Mouse (Mus musculus) cerebellum, adult 2 months (tissue): ENCODE results near the gene Speer4d.
"Not testable (repeated sequence)": the region's sequence is repeated elsewhere in the genome, so short reads cannot be mapped to it uniquely, and the experiment has no call there.

Source experiments
- CTCF ChIP-seq: fragments of 200-500 bp; IDR thresholded peaks from 2 replicates; pipeline ENCODE4 v1.5.1; 2011; ENCODE audit warnings: low read depth, mild to moderate bottlenecking, control low read depth, low read length, moderate library complexity, borderline replicate concordance; ENCODE audit not compliant: insufficient read depth
- POLR2A ChIP-seq: fragments of 200-500 bp; IDR thresholded peaks from 2 replicates; pipeline ENCODE4 v1.6.1; 2011; ENCODE audit warnings: low read length, control low read depth, borderline replicate concordance; ENCODE audit not compliant: insufficient read depth

DNA sequence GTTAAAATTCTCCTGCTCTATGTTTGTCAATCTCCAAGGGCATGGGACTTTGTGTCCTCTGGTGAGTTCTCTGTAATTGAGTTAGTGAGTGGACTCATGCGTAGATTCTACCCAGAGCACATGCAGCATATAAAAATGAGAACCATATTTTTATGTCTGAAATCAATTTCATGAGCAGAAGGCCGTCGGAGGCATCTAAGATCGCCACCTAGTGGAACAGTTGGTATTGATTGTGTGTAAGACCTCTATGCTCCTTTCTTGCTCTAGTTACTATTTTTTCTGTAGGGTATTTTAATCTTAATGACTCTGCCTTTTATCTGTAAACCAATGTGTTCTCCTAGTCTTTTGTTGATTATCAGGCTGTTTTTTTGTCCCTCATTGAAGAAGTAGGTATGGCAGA, 18.5 kb upstream of the Speer4d start:
- TF ChIP-seq CTCF, POLR2A: not testable (repeated sequence)
